Mouse (Mus musculus) kidney, adult 9 months (tissue): ENCODE measurements at regions not wholly inside any gene's neighbourhood (a gene's known extent, or its start where the extent isn't known, plus 50 kb on each side); places are given as distances from the start of the nearest gene placed in this dataset.
A peak's percentile ranks its signal among the peaks of the same experiment; 100 is the strongest.

ENCODE experiments used
- DNase-seq: peaks from one replicate; pipeline ENCODE4 v3.0.0; 2022

DNA sequence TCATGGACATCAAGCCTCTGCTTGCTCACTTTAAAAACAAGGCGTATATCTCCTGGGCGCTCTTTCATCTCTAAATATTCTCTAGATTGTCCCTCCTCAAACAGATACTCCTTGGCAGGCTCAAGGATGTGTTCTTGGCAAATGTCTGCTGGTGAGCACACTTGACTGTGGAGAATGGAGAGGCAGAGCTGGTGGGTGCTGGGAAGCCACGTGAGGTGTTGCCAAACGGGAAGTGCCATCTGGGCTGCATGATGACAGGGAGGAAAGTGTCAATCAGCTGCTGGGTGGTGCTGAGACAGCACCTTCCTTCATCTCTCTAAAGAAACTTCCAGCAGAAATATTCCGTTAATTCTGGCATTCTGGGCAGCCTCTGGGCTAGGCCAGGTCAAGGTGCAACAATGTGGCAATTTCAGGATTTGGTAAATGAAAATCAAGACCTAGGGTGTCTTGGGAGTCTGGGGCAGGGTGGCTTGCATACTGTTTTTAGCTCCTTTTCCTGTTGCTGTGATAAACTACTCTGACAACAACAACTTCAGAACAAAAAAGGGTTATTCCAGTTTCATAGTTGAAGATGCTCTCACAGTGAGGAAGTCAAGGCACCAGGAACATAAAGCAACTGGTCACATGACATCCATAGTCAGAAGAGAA is 208.6 kb downstream of the Rplp1 start:
- DNase-seq = peak; percentile 14

DNA sequence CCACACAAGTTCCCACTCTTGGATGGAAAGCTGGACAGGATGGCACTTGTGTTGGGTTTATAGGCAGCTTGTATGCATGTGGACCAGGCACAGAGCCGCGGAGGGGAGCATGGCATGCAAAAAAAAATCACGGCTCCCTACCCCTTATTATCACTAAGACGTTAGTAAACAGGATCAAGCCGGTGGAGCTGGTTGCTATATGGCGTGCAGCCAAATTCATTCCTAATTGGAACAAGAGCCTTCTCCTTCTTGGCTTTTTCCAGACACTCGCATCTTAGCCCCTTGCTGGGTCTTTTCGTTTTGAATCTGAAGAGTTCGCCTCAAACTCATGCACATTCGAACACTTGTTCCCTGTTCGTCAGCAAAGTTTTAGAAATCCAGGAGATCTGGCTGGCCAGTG is 211.0 kb downstream of the Rplp1 start:
- DNase-seq = no peak

DNA sequence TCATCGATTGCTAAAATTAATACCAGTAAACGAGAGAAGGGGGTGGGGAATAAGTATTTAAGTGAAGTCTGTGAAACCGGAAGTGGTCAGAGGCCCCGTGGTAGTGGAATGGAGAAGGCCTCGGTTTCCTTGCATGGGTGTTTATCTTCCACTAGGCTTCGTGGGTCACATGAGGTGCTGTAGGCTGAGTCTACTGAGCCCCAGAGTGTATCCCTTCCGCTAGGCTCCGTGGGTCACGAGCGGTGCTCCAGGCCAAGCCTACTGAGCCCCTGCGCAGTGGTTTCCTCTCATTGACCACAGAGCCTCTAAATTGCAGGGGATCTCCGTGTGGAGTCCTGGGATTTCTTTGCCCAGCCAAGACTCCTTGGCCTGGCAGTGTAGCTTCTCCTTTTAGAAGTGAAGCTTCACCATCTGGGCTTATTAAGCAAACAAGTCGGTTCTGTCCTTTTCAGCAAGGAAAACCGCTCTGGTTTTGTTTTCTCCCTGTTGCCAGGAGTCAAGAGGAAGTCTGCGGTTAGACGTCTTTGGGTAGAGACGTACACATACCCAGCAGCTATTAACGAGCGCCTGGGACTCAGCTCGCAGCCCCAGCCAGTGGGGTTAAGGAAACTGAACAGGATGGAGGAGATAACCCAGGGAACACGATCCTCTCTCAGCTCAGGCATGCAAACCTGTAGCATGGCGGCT is 211.9 kb downstream of the Rplp1 start:
- DNase-seq = peak; percentile 17

DNA sequence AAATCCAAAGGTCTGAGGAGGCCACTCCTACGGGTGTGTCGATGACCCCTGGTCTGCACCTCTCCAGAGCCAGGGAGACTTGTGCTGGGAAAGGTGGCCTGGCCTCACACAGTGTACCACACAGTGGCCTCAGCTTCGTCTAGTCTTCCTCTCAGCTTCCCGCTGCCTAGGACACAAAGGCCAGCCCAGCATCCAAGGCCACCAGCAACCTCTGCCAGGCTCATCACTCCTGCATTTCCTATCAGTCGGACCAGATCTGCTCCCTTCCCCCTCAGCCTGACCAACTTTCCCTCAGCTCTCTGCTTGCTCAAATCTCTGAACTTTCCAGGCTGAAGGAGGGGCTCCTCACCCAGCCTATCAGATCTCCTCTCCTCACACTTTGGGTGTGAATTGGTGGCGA is 213.8 kb downstream of the Rplp1 start:
- no peak for DNase-seq

DNA sequence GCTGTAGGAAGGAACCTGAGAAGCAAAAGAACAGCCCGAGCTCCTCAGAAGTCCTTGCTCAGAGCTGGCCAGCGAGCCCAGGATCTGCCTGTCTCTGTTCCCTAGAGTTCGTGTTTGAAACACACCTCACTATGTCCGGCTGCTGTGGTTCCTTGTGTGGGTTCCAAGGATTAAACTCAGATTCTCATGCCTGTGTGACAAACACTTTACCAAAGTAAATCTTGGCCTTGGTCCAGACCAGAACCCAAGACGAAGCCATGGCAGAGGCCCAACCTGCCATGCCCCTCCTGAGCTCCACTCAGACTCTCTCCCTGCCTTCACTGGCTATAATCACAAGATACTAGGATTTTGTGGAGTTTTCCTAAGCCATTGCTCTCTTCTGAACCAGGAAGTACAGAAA is 214.7 kb downstream of the Rplp1 start:
- DNase-seq = no peak

DNA sequence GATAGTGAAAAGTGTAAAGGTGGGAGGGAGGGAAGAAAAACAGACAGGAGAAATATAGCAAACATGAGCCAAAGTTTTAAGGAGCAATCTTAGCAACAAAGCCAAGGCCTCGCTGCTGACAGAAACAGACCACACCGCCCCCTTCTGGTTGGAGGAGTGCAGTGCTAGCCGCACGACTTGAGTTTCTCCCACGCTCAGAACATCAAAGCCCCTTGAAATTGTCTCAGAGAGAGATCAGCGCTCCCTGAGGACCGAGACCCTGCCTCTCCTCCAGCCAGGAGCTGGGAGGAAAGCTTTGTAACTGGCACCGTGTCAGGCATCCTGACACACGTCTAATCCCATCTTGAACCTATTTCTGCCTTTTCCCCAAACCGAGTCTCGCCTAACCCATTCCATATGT is 216.4 kb downstream of the Rplp1 start:
- DNase-seq = peak; percentile 71

DNA sequence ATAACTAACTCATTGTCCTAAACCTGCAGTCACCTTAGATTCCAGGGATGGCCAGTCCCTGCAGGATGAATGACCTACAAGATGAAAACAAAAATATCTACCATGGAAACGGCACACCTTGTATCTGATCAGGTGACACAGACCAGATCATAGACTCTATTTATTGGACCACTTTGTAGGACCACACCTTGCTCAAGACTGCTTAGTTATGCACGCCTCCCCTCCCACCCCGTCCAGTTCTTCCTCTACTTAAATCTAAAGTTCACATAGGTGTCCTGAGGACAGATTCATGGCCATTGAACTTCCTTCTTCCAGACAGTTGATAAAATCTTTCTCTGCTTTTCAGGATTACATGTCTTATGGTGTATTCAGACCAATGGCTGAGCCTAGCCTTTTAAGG is 217.5 kb downstream of the Rplp1 start:
- no peak for DNase-seq

DNA sequence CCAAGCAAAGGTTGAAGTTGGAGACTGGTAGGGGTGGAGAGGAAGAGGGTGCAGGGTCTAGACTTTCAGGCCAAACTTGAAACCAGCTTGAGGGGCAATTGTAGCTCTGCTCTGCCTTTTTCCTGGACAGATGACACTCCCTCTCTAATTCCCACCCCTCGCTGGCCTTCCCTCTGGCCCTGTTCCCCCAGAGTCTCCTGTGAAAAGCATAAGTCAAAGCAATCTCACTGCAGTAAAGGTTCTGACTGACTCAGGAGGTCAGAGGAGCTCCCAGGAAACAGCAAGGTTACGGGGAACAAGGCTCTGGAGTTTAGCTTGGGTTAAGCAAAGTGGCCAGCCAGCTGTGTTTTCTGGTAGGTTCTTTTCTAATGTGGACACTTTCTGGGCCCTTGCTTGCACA is 218.5 kb downstream of the Rplp1 start:
- no peak for DNase-seq

DNA sequence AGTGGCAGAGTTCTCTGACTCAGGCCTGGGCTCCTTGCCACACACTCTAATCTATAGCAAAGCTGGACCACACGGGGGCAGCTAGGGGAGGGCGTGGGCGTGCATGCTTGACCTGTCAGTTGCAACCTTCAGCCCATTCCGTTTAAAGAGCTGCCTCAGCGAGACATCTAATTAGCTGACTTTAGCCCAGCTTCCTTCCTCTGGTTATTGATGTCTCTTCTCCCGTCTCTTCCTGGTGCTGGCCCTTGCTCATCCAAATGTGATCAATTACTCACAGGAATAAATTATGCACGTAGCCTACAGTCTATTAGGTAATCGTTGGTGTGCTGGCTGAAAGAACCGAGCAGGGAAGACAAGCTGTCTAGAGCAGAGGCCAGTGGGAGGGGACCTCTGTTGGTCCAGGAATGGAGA is 219.0 kb downstream of the Rplp1 start:
- peak; percentile 21 for DNase-seq

DNA sequence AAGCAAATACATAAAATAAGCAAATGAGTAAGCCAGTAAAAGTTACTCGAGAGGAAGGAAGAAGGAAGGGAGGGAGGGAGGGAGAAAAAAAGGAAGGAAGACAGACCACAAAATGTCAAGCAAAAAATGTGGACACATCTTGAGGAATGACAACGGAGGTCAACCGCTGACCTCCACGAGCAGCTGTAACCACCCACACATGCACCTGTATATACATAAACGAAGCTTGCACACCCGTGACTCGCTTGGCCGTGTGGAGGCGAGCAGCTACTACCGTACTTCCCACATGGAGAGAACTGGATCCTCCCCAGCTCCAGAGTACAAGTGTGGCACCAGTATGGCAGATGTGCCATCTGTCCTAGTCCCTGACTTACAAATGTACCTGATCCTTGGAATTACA is 220.1 kb downstream of the Rplp1 start:
- no peak for DNase-seq

DNA sequence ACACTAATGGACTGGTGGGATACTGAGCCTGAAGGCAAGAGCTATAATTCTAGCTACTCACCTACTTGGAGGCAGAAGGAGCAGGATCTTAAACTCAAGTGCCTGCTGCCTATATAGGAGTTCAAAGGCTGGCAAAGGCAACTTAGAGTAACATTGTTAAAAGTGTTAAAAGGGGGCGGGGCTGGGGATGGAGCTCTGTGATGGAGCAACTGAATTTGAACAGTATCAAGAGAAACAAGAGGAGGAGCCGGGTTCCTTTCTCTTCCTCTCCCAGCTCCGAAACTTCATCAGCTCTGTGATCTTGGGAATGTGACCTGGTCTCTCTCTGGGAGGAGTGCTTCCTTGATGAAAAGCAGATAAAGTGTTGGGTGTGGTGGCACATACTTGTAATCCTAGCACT is 223.6 kb downstream of the Rplp1 start:
- no peak for DNase-seq

DNA sequence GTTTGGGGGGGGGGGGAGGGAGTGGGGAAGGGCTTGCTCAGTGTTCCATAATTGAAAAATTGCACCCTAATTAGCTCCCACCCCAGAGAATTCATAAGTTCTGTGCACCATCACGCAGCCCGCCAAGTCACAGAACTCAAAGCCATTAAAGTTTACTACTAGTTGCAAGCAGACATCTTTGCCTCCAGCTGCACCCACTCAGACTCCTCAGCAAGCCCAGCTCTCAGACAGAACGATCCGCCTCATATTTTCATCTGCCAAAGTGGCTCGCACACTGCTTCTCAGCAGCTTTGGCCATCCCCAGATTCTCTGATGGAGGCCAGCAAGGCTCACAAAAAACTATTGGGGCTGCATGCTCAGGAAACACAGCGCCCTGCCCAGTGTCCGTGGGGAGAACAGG is 224.4 kb downstream of the Rplp1 start:
- no peak for DNase-seq

DNA sequence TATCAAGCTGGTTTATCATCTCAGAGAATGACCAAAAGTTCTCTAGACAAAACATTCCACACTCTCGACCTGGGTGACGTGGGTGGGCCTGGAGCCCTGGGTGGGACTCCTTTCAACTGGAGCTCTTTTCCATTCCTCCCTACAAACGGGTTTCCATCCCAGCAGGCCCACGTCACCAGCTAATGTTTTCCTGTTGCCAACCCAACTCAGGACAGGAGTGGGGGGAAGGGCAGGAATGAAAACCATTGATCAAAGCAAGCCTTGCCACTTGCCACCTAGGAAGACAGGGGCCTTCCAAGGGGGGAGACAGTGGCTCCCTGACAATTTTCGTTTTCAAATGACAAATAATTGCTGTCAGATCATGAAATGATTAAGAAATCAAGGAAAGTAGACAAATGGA is 224.8 kb downstream of the Rplp1 start:
- no peak for DNase-seq

DNA sequence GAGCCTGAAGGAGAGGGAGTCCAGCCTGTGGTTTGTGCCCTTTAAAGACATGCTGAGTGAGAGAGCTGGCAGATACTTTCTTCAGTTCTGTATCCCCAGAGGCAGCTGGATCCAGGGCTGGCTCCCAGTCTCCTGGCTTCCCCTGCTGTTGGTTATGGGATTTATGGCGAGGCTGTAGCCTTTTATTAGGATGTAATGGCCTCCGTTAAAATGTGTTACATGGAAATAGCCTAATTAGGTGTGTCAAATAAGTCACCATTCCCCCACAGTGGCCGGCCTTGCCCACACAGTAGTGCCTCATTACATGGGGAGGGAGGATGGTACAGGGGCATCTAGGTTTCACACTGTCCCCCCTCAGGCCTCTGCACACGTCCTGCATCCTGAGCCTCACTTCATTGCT is 230.8 kb downstream of the Rplp1 start:
- DNase-seq = no peak

DNA sequence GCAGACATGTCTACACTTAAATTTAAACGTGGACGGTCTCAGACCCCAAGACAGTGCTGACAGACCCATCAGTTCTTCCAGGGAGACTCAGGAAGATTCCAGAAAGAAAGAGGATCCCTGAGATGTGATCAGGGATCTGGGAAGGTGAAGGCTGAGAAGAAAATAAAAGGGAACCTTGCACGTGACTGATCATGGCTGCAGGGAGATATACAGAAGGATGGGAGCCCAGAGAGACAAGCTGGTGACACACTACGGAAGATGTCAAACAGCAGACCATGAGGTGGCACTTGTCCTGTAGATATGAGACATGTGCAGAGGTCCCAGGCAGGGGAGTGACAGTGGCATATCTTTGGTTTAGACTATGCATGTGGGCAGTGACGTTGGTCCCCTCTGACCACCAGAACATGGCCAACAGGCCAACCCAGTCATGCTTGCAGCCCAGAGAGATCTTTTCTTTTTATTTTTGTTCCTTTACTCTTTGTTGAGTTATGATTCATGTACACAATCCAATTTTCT is 231.5 kb downstream of the Rplp1 start:
- no peak for DNase-seq

DNA sequence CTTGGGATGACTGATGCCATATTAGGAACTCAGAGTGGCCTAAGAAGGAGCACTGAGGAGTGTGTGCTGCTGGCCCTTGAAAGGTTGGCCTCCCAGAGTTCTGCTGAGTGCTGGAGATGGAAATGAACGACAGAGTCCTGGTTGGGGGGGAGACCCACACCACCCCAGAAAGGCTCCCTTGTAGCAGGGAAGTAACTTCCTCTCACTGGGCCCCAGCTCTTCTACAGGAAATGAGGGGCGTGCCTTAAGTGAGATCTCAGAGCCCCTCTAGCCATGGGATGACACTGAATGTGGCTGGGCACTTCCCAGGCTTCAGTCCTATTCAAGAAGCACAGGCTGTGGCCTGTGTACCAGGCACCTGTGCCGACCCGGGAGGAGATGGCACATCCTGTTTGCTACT is 232.0 kb downstream of the Rplp1 start:
- DNase-seq = no peak

DNA sequence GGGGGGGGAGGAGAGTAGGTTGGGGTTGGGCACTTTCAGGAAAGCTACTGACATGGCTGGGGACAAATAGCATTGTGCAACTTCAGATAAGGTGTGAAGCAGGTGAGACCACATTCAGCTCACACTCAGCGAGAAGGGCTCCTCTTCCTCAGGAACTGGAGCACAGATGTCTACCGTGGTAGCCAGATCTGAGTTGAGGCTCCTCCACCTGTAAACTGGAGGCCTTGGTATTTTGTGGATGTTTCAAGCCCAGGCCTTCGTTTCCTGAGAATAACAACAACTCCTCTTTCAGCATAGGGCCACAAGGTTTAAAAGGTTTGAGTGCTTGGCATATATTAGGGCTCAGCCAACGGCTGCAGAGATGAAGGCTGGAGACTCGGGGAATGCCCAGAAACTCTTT is 232.9 kb downstream of the Rplp1 start:
- DNase-seq = no peak

DNA sequence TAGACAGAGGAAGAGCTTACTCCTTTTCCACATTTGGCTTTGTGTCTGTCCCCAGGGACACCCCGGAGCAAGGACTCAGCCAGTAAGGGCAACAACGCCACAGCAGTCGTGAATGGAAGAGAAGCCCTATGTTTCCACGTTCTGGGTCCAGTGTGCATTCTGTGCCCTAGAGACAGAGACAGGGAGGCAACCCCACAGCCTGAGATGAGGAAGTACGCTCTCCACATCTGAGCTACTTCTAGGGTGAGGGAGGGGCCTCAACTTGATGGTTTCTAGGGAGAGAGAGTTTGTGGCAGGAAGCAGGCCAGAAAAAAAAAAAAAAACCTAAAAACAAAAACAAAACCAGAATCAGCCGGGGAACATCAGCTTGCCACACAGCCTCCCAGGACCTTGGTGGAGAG is 233.4 kb downstream of the Rplp1 start:
- DNase-seq = peak; percentile 12

DNA sequence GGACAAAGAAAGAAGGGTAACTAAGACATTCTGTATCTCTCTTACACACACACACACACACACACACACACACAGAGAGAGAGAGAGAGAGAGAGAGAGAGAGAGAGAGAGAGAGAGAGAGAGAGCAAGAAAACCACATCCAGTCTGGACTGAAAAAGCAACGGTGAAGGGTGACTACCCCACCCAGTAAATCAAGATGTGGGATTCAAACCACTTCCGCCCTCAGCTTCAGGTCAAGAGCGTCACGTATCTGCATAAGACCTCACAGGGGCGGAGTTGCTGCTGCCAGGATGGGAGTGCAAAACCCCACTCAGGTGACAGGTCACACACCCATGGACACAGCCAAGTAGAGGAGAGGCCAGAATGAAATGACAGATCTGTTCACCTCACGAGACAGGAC is 234.7 kb downstream of the Rplp1 start:
- DNase-seq = no peak

DNA sequence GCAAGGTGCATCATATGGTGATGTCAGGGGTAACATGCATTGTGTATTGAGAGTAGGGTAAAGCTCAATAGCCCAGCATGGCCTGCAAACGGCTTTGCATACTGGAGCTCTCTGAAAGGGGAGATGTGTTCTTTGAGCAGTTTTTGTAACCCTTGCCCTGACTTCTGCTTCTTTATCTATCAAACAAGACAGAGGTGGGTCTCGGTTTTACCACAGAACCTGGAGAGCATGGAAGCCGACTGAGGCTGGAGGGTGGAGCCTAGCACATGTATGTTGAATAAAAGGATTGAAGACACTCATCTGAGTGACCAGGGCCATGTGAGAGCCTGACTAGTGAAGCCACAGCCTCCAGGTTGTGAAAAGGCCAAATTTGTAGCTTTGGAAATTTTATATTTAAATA is 236.7 kb downstream of the Rplp1 start:
- no peak for DNase-seq

DNA sequence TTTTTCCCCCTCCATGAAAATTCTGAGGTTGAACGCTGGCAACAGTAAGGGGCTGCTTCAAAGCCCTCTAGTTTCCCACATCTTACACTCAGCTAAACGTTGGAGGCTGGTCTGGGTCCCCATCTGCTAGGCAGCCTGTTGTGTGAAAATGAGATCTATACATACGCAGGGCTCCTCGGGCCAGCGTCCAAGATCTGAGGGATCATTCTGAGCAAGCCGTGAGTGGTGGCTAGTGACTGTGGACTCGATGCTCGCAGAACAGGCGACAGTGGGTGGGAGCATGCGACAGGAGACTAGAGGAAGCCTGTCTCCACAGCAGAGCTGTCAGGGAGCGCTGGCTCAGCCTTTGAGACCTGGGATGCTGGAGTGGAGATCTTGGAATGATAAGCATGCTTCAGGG is 237.3 kb downstream of the Rplp1 start:
- DNase-seq = no peak

DNA sequence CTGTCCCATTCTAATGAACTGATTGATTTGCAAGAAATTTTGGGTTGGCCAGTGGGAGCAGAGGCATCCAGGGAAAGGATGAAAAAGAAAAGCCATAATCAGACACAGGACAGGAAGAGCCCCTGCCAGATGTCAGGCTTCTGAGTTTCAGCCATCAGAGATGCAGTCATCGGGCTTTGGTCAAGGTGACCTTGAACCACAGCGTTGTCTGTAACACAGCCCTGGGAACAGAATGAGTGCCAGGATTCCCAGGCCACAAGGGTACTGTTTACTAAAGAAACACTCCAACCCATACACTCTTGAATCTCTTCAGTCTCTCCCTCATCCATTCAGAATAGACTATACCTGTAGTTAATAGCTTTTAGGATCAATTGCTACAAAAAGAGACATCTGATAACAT is 239.0 kb downstream of the Rplp1 start:
- no peak for DNase-seq

DNA sequence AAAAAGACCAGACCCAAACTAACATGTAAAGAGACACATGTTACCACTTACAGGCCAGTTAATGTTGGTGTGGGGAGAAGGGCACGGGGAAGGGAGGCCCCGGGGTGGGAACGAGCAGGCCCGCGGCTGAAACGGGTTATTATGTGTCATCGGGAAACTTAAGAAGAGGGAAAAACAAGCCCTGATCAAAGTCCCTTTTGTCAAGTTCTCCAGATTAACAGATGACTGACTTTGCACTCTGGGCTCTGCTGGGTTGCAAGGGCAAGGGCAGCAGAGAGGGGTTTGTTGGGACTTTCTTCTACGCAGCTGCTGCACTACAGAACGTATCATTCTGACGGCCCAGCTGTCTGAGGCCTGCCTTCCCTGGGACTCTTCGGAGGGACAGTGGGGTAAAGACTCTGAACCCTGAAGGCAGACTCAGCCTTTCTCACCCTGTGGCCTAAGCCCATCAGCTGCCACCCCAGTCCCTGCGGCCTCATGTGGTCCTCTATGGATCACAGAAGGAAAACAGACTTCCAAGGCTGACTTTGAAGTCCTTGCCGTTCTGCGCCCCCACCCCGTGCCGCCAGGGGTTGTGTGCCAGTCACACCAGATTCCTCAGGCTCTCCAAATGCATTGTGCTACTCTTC is 240.7 kb downstream of the Rplp1 start:
- DNase-seq = peak; percentile 80

DNA sequence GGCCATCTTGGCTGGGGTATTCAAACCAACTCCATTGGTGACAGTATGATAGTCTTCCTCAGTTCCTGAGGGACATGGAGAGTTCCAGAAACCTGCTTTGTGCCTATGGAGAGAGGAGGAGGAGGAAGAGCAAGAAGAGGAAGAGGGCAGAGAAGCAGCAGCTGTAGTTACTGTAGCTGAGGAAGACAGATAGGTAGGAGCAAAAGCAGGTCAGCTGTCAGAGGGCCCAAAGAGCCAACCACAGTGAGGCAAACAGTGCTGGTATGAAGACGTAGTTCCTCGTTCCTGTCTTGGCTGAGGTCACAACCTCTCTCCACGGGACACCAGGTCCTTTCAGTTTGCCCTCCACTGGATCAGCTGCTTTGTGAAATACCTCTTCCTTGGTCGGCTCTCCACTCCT is 243.4 kb downstream of the Rplp1 start:
- DNase-seq = no peak
